Mouse (Mus musculus) T-helper 17 cell (primary cell): ENCODE results near the gene Arhgef39.

Source experiments
- in situ Hi-C, 2 experiments: fragments of 300-600 bp; cut with MboI, MseI; formaldehyde crosslinking; loops; 1 replicate in 1 of 2; 2 replicates in 1 of 2; pipeline ENCODE4 v1.15.1; 2025; ENCODE audit warnings: high pct_unique_total_duplicates in 2 of 2

Gene Arhgef39

DNA sequence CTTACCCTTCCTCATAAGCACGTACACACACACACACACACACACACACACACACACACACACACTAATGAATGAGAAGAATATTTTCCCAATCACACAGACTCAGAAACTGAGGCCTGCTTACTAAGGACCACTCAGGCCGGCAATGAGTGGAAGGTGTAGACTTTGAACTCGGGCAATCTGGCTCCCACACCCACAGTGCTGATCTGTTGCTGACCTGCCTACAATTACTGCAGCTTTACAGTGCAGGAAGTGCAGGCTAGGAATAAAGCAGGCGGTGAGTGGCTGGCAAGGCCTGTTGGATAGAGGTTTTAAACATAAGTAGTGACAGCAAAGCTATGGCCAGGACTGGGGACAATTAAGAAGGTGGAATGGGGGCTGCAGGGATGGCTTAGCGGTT lies 18.5 kb downstream of the Arhgef39 start:
- in situ Hi-C loops: loop anchor here (5.0 to 10.0 kb wide), 2 partner anchors 39 to 446 kb away; partner anchors contain the start of genes Stoml2 (in 1 of the 2) and Tesk1 (in 1 of the 2)

DNA sequence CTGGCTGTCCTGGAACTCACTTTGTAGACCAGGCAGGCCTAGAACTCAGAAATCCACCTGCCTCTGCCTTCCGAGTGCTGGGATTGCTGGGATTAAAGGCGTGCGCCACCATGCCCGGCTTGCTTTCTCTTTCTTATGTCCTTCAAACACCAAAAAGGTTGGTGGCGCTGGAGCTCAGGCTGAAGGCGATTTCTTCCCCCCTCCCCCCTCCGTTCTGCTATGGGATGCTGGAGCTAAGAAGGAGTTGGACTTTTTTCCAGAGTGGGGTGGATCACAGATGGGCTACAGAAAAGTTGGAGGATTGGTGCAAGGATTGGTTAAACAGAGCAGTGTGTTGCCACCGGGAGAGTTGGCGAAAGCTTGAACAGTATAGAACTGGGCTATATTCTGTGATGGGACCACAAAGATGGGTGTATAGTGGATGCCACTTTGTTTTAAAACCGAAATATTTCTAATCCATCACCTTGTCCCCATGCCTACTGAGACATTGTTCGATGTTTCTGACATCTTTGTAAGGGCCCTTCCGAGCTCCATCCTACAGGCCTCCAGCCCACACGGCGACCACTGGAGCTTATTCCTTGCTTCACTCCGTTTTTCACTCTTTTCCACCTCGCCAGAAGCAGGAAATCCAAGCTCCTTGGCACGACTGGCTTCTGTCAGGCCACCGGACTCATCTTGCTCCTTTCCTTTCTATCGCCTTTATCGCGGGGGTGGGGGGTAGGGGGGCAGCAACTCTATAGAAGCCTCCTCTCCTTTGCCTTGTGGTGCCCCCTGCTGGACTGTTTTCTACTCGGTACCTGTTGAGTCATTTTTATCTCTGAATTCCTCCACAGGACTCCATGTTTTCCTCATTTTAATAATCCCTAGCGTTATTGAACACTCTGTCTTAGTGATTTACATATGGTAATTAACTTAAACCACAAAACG lies 20.3 kb downstream of the Arhgef39 start:
- in situ Hi-C loops: loop anchor here in 1 of 2 experiments (5.0 kb wide), 1 partner anchor 37 kb away; the partner anchor contains the start of gene Tesk1

DNA sequence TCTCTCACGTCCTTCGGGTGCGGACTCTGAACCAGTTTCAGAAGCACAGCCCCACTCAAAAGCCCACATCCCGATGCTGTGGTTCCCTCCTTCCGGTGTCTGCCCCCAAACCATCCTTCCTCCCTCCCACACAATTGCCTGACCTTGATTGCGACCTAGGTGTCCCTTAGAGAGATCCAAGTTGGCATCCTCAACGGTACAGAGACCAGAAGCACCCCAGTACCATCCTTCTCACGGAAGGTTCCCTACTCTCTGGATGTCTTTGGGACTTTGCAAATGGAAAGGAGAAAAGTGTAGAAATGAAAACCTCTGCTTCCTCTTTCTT lies 21.0 kb downstream of the Arhgef39 start:
- in situ Hi-C loops: loop anchor here in 1 of 2 experiments (5.0 kb wide), 1 partner anchor 36 kb away; the partner anchor contains the start of gene Tesk1

DNA sequence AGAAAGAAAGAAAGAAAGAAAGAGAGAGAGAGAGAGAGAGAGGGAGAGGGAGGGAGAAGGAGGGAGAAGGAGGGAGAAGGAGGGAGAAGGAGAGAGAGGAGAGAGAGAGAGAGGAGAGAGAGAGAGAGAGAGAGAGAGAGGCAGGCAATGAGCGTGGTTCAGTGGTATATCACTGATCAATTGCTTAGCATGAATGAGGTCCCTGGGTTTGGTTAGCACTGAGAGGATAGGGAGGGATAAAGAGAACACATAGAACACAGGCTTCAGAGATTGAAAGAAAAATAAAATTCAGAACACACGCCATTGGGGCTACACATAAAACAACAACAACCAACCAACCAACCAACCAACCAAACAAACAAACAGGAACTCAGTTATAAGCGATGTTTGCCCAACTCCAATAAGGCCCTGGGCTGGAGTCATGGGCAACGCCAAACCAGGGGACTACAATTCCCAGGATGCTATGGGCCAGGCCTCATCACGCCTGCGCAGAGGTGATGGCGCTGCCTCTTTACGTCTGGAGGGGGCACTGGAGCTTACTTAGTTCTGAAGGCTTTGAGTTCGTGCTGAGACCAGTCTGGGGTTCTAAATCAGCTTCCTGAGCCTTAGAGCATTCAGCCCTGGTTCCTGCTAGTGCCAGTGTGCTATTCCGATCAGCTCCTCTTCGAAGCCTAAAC lies 21.5 kb downstream of the Arhgef39 start:
- in situ Hi-C loops: loop anchor here in 1 of 2 experiments (5.0 kb wide), 1 partner anchor 36 kb away; the partner anchor contains the start of gene Tesk1

DNA sequence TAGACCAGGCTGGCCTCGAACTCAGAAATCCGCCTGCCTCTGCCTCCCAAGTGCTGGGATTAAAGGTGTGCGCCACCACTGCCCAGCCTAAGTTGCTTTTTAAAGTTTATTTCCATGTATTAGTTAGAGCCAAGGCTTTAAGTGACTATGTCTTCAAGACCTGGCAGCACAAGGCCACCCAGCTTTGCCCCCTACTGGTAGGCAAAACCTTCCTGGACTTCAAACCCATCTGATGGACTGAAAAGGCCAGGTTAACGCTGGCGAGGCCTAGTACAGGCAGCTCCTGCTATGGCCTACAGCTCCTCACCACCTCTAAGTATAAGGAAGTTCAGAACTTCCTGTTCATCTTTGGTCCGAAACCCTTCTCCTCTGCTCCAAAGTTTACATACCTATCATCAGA lies 22.9 kb downstream of the Arhgef39 start:
- in situ Hi-C loops: loop anchor here in 1 of 2 experiments (5.0 kb wide), 1 partner anchor 34 kb away; the partner anchor contains the start of gene Tesk1

DNA sequence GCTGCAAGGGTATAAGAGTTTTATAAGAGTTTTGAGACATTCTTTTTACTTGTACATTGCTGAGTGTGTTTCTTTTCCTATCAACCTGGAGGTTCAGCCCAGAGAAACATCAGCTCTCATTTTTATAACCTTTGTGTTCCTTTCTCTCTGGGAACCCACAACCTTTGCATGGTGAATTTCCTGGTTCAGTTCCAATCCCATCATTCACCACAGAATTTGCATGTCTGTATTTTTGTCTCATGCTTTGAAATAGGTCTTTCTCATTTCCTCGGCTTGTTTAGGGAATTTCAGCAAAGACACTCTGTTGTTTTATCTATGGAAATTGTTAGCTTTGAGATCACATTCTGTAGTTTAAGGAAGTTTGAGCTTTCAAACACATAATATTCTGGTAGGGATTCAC lies 25.9 kb downstream of the Arhgef39 start:
- in situ Hi-C loops: no loop called here

DNA sequence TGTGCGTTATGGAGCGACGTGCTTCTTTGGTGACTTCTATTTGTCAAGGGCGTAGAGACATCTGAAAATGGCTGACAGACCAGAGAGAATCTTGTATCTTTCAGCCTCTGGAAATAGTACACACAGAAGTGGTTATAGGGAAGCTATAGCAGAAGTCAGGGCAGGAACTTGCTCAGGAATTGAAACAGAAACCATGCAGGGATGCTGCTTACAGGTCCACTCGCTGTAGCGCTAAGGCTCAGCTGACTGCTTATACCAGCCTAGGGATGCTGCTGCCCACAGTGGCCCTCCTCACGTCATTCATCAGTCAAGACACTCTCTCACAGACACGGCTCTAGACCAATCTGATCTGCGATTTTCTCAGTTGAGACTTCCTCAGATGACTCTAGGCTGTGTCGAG lies 29.2 kb downstream of the Arhgef39 start:
- in situ Hi-C loops: no loop called here

DNA sequence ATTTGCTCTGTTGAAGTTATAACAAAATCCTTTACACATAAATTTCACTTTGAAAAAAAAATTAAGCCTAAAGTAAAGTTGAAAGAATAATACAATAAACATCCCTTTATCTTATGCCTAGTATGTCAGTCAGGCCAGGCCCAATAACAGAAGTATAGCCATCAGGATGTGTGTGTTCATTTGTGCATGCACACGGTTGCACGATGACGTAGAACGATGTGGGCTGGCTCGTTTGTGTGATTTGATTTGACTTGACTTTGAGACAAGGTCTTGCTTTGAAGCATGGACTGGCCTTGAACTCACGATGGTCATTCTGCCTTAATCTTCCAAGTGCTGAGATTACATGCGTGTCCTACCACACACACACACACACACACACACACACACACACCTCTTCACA lies 32.6 kb downstream of the Arhgef39 start:
- in situ Hi-C loops: no loop called here

DNA sequence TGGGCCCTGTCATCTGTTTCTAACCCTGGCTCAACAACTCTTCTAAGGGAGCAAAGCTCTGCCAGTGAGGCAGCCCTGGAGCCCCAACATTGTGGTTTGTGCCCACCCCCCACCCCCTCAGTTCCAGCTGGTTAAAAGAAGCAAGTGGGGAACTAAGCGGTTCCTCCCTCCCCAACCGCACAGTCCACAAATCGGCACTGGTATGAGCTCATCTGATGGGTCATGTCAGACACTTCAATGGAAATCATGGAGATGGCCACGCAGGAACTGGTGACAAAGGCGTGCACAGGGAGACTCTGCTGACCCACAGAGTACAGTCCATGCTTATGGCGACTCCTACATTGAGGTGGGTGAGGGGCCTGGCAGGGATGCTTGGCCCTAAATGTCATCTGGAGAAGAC lies 33.6 kb downstream of the Arhgef39 start:
- in situ Hi-C loops: no loop called here

DNA sequence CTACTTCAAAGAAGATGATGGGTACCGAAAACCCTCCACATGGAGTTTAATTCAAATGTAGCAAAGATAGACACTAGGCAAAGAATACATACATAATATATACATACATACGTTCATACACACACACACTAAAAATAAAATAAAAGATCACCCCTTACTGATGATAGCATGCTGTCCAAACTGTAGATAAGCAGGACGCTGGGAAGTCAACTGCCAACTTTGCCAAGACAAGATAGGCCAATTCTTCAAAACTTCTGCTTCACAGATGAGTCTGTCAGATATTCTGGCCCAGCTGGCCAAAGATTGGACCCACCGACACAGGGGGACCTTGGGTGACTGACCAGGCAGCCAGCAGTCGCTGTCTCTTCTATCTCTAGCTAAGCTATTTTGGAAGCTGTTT lies 36.4 kb downstream of the Arhgef39 start:
- in situ Hi-C loops: no loop called here

DNA sequence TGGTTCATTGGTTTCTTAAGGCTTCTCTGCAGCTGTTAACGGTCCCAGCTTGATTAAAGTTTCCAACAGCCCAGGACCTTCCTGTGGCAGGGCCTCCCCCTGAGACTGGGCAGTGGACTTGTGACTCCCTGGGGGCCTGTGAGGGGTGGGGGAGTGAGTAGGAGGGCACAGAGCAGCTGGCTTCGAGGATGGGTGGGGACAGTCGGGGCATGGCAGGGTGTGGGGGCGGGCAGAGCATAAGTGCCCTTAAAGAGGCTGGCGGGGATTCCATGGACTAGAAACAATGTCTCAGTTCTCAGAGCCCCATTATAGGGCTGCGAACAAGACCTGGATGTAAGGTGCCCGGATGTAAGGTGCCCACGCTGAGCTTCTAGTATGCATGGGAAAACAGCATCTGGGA lies 42.4 kb downstream of the Arhgef39 start:
- in situ Hi-C loops: no loop called here

DNA sequence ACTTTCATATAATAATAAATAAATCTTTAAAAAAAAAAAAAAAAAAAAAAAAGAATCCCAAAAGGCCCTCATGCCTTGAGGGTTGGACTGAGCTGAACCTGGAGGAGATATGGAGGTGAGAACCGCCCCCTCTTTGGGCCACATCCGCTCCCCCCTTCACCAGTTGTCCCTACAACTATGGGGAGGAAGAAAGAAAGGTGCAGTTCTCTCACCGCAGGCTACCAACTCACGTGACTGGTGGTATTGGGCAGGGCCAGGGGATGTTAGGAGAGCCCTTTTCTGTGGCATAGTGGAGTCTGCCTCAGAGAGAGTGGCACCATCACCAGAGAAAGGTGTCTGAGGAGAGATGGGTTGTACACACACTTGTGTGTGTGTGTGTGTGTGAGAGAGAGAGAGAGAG lies 43.0 kb downstream of the Arhgef39 start:
- in situ Hi-C loops: no loop called here

DNA sequence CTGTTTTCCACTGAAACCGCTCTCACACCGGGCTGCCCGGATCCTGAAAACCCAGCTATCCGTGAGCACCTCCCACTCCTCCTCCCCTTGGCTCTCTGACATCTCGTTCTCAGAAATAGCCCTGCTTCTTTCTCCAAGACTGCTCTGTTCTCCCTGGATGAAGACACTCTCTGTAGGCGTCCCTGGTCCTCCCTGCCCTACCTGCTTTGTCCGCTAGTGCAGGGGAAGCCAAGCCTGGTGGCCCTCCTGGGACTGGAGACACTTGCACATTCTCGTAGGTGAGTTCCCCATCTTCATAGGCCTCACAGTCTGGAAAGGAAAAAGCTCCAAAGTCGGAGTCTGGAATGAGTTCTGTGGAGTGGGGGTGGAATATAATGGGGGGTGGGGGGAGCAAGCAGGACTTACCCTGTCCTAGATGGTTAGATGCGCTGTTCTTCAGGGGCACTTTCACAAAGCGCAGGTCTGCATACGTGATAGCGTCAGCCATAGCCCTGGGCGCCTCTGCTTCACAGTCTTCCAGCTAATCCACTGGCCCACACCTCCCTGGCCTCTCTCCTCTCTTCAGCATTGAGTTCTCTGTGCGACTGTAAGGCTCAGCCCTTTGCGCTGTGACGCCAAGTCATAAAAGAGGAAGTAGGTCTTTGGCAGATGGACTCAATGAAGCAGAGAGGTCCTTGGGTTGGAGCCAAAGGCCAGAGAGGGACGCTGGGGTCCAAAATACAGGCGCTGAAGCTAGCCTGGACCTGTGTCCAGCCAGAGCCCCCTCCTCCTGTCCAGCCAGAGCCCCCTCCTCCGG lies 45.3 kb downstream of the Arhgef39 start, which contains the start of gene Cd72:
Gene Cd72 (minus strand): TSS at position 588 of the 796 bp plus-strand sequence.
- in situ Hi-C loops: no loop called here

DNA sequence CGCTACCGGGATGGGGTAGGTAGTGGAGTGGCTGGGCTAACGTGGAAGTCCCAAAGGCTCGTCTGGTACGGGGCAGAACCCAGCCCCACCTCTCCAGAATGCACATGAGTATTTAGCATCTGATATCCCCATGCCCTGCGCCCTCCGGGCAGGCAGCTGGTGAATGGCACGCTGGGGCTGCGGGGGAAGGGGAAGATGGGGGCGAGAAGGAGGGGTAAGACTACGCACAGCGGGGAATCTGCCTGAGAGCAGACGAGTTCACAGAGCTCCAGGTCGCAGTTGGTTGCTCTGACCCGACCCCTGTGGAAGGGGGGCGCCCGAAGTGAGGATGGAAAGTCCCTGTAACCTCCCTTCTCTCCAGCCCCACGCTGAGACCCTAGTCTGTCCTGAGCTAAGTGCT lies 46.1 kb downstream of the Arhgef39 start:
- in situ Hi-C loops: no loop called here

DNA sequence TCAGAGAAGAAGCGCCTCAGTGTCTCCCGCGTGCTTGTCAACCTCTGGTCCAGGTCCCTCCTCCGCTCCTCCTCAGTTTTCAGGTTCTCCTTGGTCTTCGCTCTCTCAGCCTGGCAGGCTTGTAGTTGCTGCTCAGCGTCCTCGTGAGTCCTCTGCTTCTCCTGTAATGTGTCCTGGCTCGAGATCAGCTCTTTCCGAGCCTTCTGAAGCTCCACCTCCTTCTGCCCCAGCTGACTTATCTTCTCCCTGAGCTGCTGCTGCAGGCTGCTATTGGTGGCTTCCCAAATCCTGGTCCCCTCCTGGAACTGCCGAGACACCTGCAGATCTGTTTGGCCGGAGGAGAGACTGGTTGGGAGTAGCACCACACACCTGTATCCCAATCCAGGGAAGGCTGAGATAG lies 47.2 kb downstream of the Arhgef39 start:
- in situ Hi-C loops: no loop called here

DNA sequence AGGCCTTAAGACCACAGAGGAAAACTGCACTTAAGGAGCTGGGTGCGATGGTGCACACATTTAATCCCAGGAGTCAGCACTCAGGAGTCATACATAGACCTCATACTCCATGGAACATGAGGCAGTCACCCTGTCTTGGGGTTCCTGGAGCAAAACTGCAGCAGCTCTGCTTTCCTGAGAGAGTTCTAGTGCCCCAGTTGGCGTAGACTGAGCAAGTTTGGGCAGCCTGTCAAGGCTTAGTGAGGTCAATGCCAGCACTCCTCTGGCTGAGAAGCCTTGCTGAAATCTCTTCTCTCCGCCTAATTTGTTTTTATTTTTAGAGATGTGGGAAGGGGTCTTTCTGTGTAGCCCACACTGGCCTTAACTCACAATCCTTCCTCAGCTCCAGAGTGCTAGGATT lies 50.9 kb downstream of the Arhgef39 start:
- in situ Hi-C loops: loop anchor here (10.0 to 25.0 kb wide), 3 partner anchors 436 to 1736 kb away; partner anchors contain the start of genes Dctn3 (in 2 of the 2), Fancg (in 1 of the 2), Rpp25l (in 1 of the 2) and Vcp (in 1 of the 2)

DNA sequence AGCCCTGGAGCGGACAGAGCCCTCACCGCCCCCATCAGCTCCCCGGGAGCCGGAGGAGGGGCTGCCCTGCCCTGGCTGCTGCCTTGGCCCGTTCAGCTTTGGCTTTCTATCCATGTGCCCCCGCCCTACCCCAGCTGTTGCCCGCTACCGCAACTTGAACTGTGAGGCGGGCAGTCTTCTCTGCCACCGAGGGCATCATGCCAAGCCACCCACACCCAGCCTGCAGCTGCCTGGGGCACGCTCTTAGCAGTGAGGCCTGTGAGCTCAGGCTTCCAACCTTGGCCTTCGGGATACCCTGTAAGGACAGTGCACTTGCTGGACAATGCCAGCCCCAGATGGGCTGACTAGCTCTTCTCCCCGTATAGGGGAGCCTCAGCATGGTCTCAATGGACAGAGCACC lies 52.2 kb downstream of the Arhgef39 start:
- in situ Hi-C loops: loop anchor here (10.0 to 25.0 kb wide), 3 partner anchors 435 to 1735 kb away; partner anchors contain the start of genes Dctn3 (in 2 of the 2), Fancg (in 1 of the 2), Rpp25l (in 1 of the 2) and Vcp (in 1 of the 2)
